Mouse (Mus musculus) stomach, postnatal 0 days (tissue): ENCODE data around the gene Ssbp3. TPM values are rescaled to one million over a fixed set of nuclear protein-coding genes. Genes with fewer than 3 reads are reported as not detected.

ENCODE experiments used
- ATAC-seq: fragments of 200-750 bp; cut with Nextera tagmentation; 2 replicates; pipeline ENCODE4 v1.8.0; 2017; ENCODE audit not compliant: low FRiP score, low TSS enrichment
- DNase-seq: peaks from one replicate; pipeline ENCODE4 v3.0.0-alpha.2; 2016; ENCODE audit warnings: low spot score
- H3K27ac ChIP-seq: fragments of 300-500 bp; sonication (generic); replicated peaks from 2 replicates; pipeline ENCODE4 v1.5.1; 2014; ENCODE audit warnings: mild to moderate bottlenecking, control low read depth
- H3K27me3 ChIP-seq: fragments of 300-500 bp; sonication (generic); 2 replicates; pipeline ENCODE4 v1.6.1; 2014; ENCODE audit warnings: low read length; ENCODE audit not compliant: control insufficient read depth, insufficient read depth
- H3K36me3 ChIP-seq: fragments of 300-500 bp; sonication (generic); 2 replicates; pipeline ENCODE4 v1.6.1; 2014; ENCODE audit warnings: low read length, mixed read lengths; ENCODE audit not compliant: control insufficient read depth, insufficient read depth
- H3K4me1 ChIP-seq: fragments of 300-500 bp; sonication (generic); replicated peaks from 2 replicates; pipeline ENCODE4 v1.6.1; 2014; ENCODE audit warnings: antibody characterized with exemption; ENCODE audit not compliant: control insufficient read depth, insufficient read depth
- H3K4me2 ChIP-seq: fragments of 300-500 bp; sonication (generic); replicated peaks from 2 replicates; pipeline ENCODE4 v1.6.1; 2014; ENCODE audit warnings: low read depth, mild to moderate bottlenecking, control low read depth, moderate library complexity
- H3K4me3 ChIP-seq: fragments of 300-500 bp; sonication (generic); 2 replicates; pipeline ENCODE4 v1.5.1; 2014; ENCODE audit warnings: low read depth, low read length, control low read depth
- H3K9ac ChIP-seq: fragments of 300-500 bp; sonication (generic); 2 replicates; pipeline ENCODE4 v1.6.1; 2014; ENCODE audit warnings: mild to moderate bottlenecking, low read length, control low read depth, mixed read lengths
- H3K9me3 ChIP-seq: fragments of 300-500 bp; sonication (generic); 2 replicates; pipeline ENCODE4 v1.6.1; 2016; ENCODE audit warnings: low read length; ENCODE audit not compliant: control insufficient read depth
- CTCF ChIP-seq: IDR thresholded peaks from 2 replicates; pipeline ENCODE4 v1.5.1; 2016; ENCODE audit warnings: antibody characterized with exemption, low read depth, mild to moderate bottlenecking, moderate library complexity
- EP300 ChIP-seq: optimal IDR thresholded peaks from 2 replicates; pipeline ENCODE3; 2016; ENCODE audit warnings: antibody characterized with exemption
- WGBS: fragments of 180-500 bp; shearing (Covaris S2); extraction: QIAGEN DNeasy Blood & Tissue Kit; methylation state at CpG from one replicate; pipeline ENCODE4 v1.1.7; 2014; 5-methylcytosine and 5-hydroxymethylcytosine counted together
- polyA plus RNA-seq: library from polyadenylated mRNA; unstranded; fragments of >200 nt; fragmentation: Nextera tagmentation; extraction: Ambion mirVana; gene quantifications from 2 replicates; pipeline ENCODE4 v1.2.1, GENCODE M21; 2015

Ssbp3 gene
- polyA plus RNA-seq, 1 experiment from 2014 or later, result 39.3 TPM

DNA sequence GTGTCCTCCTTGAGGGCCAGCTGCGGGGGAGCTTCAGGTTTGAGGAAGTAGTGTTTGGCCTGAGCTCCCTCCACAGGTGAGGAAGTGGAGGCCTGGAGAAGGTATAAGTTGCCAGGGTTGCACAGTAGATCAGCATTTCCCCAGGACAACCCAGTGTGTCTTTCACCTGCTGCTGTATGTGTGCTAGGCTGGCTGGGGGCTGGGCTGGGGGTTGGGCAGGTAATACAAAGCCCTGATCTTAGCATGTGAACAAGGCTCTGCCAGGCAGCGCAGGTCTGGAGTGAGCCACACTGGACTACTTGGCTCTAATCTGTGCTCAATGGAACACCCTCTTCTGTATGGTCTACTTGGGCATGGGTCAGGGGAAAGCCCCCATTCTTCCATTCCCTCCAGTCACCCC lies 66.1 kb downstream of the Ssbp3 start:
- no peaks in the 10 kb centered on the region for H3K9me3 ChIP-seq
- H3K27me3 ChIP-seq, result no peaks in the 10 kb centered on the region
- H3K4me3 ChIP-seq, result no peak overlapping the region
- H3K4me1 ChIP-seq, result peaks cover 15% of the 10 kb centered on the region
- peak overlapping the region; percentile 65; the same call in 1 of the 2 replicates for H3K27ac ChIP-seq
- no peak overlapping the region for H3K4me2 ChIP-seq
- ATAC-seq (no peak), DNase-seq (no peak)
- TF ChIP-seq EP300 (no peak), CTCF (peak; percentile 15; the same call in 1 of the 2 replicates)
- no peak overlapping the region for H3K9ac ChIP-seq
- 64% methylated on average over 2 of the region's 2 CpGs for WGBS
- no peaks in the 10 kb centered on the region for H3K36me3 ChIP-seq

DNA sequence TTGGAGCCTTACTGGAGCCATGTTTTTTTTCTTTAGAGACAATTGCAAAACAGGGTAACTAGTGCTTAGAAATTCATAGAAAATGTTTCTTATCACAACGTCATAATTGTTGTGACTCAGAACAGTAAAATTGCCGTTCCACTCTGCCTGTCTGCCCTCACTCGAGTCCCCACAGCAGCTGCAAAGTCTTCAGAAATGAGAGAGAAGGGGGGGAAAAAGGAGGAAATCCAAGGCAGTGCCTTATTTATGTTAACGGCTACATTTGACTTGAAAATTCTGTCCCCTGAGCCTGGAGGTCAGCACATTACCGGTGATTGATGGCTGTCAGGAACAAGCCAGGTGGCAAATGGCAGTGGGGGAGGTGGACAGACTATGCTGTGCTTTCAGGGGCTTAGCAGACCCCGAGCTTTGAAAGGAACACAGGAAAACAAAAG lies 66.7 kb downstream of the Ssbp3 start:
- no peaks in the 10 kb centered on the region for H3K27me3 ChIP-seq
- H3K27ac ChIP-seq, result 0 out of 2 replicates have a peak overlapping the region, but pooled peaks have one; percentile 8
- H3K9ac ChIP-seq, result no peak overlapping the region
- peaks cover 16% of the 10 kb centered on the region for H3K4me1 ChIP-seq
- no peaks in the 10 kb centered on the region for H3K9me3 ChIP-seq
- no peak overlapping the region for H3K4me3 ChIP-seq
- DNase-seq, result no peak
- ATAC-seq, result no peak
- TF ChIP-seq CTCF (no peak), EP300 (no peak)
- WGBS, result 9% methylated on average over 6 of the region's 6 CpGs
- no peaks in the 10 kb centered on the region for H3K36me3 ChIP-seq
- no peak overlapping the region for H3K4me2 ChIP-seq

DNA sequence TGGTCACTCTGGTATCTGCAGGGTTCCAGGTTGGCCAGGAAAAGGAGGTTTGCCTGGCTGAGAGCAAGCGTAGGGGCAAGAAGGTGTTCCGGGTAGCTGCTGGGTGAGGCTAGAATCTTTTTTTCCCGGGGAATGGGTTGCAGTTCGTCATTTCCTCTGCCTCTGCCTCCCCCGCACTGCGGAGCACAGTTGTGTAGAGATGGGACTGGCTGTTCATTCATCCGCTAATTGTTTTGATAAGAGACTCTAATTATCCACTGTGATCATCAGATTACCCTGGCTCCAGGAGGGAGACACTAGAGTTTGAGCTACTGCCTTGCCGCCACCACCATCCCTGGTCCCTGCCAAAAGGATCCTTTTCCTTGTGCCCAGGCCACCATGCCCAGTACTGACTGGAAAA lies 67.9 kb downstream of the Ssbp3 start:
- H3K4me1 ChIP-seq, result peaks cover 19% of the 10 kb centered on the region
- no peak for TF ChIP-seq CTCF
- TF ChIP-seq EP300, result no peak
- no peak overlapping the region for H3K4me2 ChIP-seq
- H3K36me3 ChIP-seq, result no peaks in the 10 kb centered on the region
- no peaks in the 10 kb centered on the region for H3K9me3 ChIP-seq
- H3K4me3 ChIP-seq, result no peak overlapping the region
- no peaks in the 10 kb centered on the region for H3K27me3 ChIP-seq
- 0 out of 2 replicates have a peak overlapping the region, but pooled peaks have one; percentile 31 for H3K27ac ChIP-seq
- no peak overlapping the region for H3K9ac ChIP-seq
- DNase-seq (no peak), ATAC-seq (no peak)
- WGBS, result 60% methylated on average over 8 of the region's 8 CpGs

DNA sequence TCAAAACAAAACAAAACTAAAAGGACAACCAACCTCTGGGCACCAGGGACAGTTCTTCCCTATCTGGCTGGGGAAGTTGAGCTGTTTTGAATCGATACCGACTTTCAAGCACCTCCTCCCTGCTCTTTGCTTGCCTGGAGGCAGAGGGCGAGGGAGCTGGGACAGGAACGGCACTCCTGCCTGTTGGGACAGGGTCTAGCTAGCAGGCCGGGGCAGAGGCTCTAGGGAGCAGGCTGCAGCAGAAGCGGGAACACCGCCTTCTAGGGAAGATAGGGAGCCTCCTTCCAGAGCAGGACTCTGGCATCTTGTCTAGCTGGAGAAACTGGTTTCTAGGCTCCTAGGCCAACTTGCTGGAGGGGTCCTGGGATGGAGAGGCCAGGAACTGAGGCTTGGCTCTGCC lies 70.2 kb downstream of the Ssbp3 start:
- no peak overlapping the region; the same call in 1 of the 2 replicates for H3K9ac ChIP-seq
- no peaks in the 10 kb centered on the region for H3K9me3 ChIP-seq
- no peaks in the 10 kb centered on the region for H3K36me3 ChIP-seq
- DNase-seq (peak; percentile 56), ATAC-seq (peak; percentile 56)
- peak overlapping the region; percentile 92 for H3K27ac ChIP-seq
- no peak for TF ChIP-seq CTCF
- TF ChIP-seq EP300, result peak; percentile 87
- no peaks in the 10 kb centered on the region for H3K27me3 ChIP-seq
- H3K4me2 ChIP-seq, result no peak overlapping the region
- H3K4me3 ChIP-seq, result no peak overlapping the region
- H3K4me1 ChIP-seq, result peaks cover 23% of the 10 kb centered on the region
- WGBS, result 23% methylated on average over 7 of the region's 7 CpGs

DNA sequence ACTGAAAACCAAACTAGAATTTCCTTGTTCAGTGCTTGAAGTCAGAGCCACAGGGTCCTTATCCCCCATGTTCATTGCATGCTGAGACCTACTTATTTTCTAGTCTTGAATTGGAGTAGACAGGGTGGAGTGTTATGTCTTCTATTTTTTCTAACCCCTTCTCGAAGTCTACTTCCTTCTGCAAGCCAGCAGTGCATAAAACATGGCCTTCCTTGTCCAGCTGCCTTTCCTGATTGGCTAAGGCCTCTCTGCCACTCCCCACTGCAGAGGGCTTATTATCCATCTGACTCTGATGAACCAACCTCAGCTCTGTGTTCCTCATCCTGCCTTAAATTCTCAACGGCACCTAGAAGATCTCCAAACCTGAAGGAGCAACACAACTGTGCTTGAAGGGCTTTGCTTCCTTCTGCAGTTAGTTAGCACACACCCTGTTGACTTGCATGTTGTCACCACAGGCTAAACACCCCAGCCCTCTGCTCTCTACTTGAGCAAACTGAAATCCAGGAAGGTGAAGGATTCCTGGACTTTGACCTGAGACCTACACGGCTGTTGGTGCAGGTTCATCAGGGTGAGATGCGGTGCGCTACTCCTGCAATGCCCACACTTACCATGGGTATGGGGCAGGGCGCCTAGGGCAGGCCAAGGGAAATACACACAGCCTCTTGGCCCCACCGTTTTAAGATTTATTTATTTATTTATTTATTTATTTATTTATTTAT lies 71.0 kb downstream of the Ssbp3 start:
- DNase-seq (peak; percentile 61), ATAC-seq (peak; percentile 88)
- Histone ChIP-seq H3K27me3 (no peaks in the 10 kb centered on the region), H3K4me3 (no peak overlapping the region), H3K4me1 (peaks cover 18% of the 10 kb centered on the region), H3K9me3 (no peaks in the 10 kb centered on the region), H3K36me3 (no peaks in the 10 kb centered on the region), H3K27ac (peak overlapping the region; percentile 92), H3K9ac (no peak overlapping the region), H3K4me2 (no peak overlapping the region)
- TF ChIP-seq EP300 (no peak), CTCF (no peak; the same call in 1 of the 2 replicates)
- 58% methylated on average over 7 of the region's 7 CpGs for WGBS
